Mouse (Mus musculus) forebrain, embryonic 14.5 days (tissue): ENCODE data around the gene Olfr370. TPM values are rescaled to one million over a fixed set of nuclear protein-coding genes. Genes with fewer than 3 reads are reported as not detected.

Experiments used
- ATAC-seq: fragments of 200-750 bp; cut with Nextera tagmentation; 2 replicates; pipeline ENCODE4 v1.8.0; 2017; ENCODE audit warnings: mild to moderate bottlenecking, moderate library complexity
- DNase-seq: peaks from one replicate; pipeline ENCODE4 v3.0.0-alpha.2; 2015; ENCODE audit warnings: low spot score
- H3K27ac ChIP-seq: fragments of 300-500 bp; sonication (generic); 2 replicates; pipeline ENCODE4 v1.5.1; 2014; ENCODE audit warnings: low read depth, mild to moderate bottlenecking, control low read depth, low read length, moderate library complexity
- H3K27me3 ChIP-seq: fragments of 300-500 bp; sonication (generic); replicated peaks from 2 replicates; pipeline ENCODE4 v1.6.1; 2014; ENCODE audit warnings: low read length, control low read depth, mixed read lengths; ENCODE audit not compliant: control insufficient read depth, insufficient read depth
- H3K36me3 ChIP-seq: fragments of 300-500 bp; sonication (generic); 2 replicates; pipeline ENCODE4 v1.6.1; 2014; ENCODE audit warnings: low read length, control low read depth; ENCODE audit not compliant: control insufficient read depth, insufficient read depth
- H3K4me1 ChIP-seq: fragments of 300-500 bp; sonication (generic); 2 replicates; pipeline ENCODE4 v1.6.1; 2014; ENCODE audit warnings: antibody characterized with exemption, low read length, control low read depth; ENCODE audit not compliant: control insufficient read depth, insufficient read depth
- H3K4me2 ChIP-seq: fragments of 300-500 bp; sonication (generic); 2 replicates; pipeline ENCODE4 v1.6.1; 2014; ENCODE audit warnings: mild to moderate bottlenecking, control low read depth, low read length
- H3K4me3 ChIP-seq: fragments of 300-500 bp; sonication (generic); 2 replicates; pipeline ENCODE4 v1.5.1; 2014; ENCODE audit warnings: low read depth, low read length, control low read depth
- H3K9ac ChIP-seq: fragments of 300-500 bp; sonication (generic); 2 replicates; pipeline ENCODE4 v1.6.1; 2014; ENCODE audit warnings: mild to moderate bottlenecking, low read length, control low read depth, moderate library complexity
- H3K9me3 ChIP-seq: fragments of 300-500 bp; sonication (generic); replicated peaks from 2 replicates; pipeline ENCODE4 v1.6.1; 2016; ENCODE audit warnings: low read length, control low read depth, mixed read lengths; ENCODE audit not compliant: control insufficient read depth
- WGBS: fragments of 180-500 bp; shearing (Covaris S2); extraction: QIAGEN DNeasy Blood & Tissue Kit; methylation state at CpG from one replicate; pipeline ENCODE4 v1.1.7; 2014; 5-methylcytosine and 5-hydroxymethylcytosine counted together
- polyA plus RNA-seq: library from polyadenylated mRNA; unstranded; fragments of >200 nt; fragmentation: Nextera tagmentation; extraction: Ambion mirVana; gene quantifications from 2 replicates; pipeline ENCODE4 v1.2.1, GENCODE M21; 2014

The Olfr370 gene
- polyA plus RNA-seq, 1 experiment from 2014 or later, result not detected

- Histone ChIP-seq H3K4me1 (no peaks in the 10 kb centered on the region), H3K4me3 (no peak overlapping the region), H3K36me3 (peaks cover 23% of the 10 kb centered on the region; the same call in 1 of the 2 replicates), H3K27me3 (no peaks in the 10 kb centered on the region), H3K9ac (no peak overlapping the region; the same call in 1 of the 2 replicates), H3K9me3 (no peaks in the 10 kb centered on the region), H3K27ac (peak overlapping the region; percentile 39; the same call in 1 of the 2 replicates), H3K4me2 (no peak overlapping the region)
- WGBS, result 80% methylated on average over 17 of the region's 17 CpGs
- DNase-seq (no peak), ATAC-seq (no peak)
These were observed 42.8 kb downstream of the Olfr370 start for GRCm38 (mm10) chr8:83578131-83579055.

- H3K9ac ChIP-seq, result no peak overlapping the region
- H3K4me2 ChIP-seq, result no peak overlapping the region
- DNase-seq (no peak), ATAC-seq (no peak)
- WGBS, result 90% methylated on average over 8 of the region's 8 CpGs
- H3K36me3 ChIP-seq, result peaks cover 22% of the 10 kb centered on the region
- no peaks in the 10 kb centered on the region for H3K27me3 ChIP-seq
- H3K27ac ChIP-seq, result no peak overlapping the region
- H3K9me3 ChIP-seq, result no peaks in the 10 kb centered on the region
- no peak overlapping the region for H3K4me3 ChIP-seq
- no peaks in the 10 kb centered on the region for H3K4me1 ChIP-seq
These were observed 44.1 kb downstream of the Olfr370 start for GRCm38 (mm10) chr8:83579676-83580075.

DNA sequence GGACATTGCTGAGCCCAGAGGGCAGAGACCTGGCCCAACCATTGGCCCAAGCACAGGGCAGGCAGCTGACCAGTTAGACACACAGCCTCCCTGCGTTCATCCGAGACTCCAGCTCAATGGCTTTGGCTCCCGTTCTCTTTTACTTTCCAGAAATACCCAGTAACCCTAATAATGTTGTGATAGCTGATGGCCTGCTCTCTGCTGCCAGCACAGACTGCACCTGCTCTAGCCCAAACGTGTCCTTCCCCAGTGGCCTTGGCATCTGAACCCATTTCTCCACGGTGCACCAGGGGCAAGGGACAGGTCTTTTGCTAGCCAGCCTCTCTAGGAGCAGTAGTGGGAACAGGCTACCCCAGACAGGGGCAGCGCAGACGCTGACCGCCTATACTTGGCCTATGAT, 45.2 kb downstream of the Olfr370 start:
- Histone ChIP-seq H3K36me3 (peaks cover 14% of the 10 kb centered on the region), H3K9me3 (no peaks in the 10 kb centered on the region), H3K27ac (no peak overlapping the region), H3K4me1 (no peaks in the 10 kb centered on the region), H3K4me2 (no peak overlapping the region), H3K4me3 (no peak overlapping the region), H3K27me3 (no peaks in the 10 kb centered on the region), H3K9ac (no peak overlapping the region)
- WGBS, result 93% methylated on average over 8 of the region's 8 CpGs
- ATAC-seq (no peak), DNase-seq (no peak)

GRCm38 (mm10) chr8:83582226-83582625, 46.6 kb downstream of the Olfr370 start:
- Histone ChIP-seq H3K9me3 (no peaks in the 10 kb centered on the region), H3K9ac (no peak overlapping the region), H3K27me3 (no peaks in the 10 kb centered on the region), H3K4me3 (no peak overlapping the region), H3K27ac (no peak overlapping the region), H3K4me1 (no peaks in the 10 kb centered on the region), H3K36me3 (peaks cover 14% of the 10 kb centered on the region), H3K4me2 (no peak overlapping the region)
- no peak for ATAC-seq
- 87% methylated on average over 8 of the region's 8 CpGs for WGBS
- DNase-seq, result no peak

DNA sequence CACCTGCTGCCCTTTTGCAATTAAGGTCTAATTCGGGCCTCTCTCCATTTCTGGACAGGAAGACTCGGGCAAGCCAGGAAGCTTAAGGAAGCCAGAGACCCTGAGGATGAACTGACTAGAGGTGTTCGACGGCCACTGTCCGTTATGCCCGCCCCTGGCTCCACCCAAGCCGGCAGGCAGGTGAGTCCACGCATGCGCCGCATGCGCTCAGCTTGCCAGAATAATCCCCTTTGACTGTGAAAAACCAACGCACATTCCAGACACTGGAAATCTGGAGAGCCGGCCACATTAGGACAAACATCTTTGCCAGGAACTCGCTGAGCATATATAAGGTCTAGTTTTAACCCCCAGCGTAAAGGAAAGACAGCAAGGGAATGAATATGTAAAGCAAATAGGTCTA, 47.7 kb downstream of the Olfr370 start:
- H3K4me3 ChIP-seq, result no peak overlapping the region
- H3K9me3 ChIP-seq, result no peaks in the 10 kb centered on the region
- H3K9ac ChIP-seq, result no peak overlapping the region
- H3K27ac ChIP-seq, result no peak overlapping the region
- H3K4me1 ChIP-seq, result no peaks in the 10 kb centered on the region
- ATAC-seq (no peak), DNase-seq (no peak)
- H3K4me2 ChIP-seq, result no peak overlapping the region
- WGBS, result 87% methylated on average over 15 of the region's 15 CpGs
- peaks cover 16% of the 10 kb centered on the region for H3K36me3 ChIP-seq
- H3K27me3 ChIP-seq, result no peaks in the 10 kb centered on the region

DNA sequence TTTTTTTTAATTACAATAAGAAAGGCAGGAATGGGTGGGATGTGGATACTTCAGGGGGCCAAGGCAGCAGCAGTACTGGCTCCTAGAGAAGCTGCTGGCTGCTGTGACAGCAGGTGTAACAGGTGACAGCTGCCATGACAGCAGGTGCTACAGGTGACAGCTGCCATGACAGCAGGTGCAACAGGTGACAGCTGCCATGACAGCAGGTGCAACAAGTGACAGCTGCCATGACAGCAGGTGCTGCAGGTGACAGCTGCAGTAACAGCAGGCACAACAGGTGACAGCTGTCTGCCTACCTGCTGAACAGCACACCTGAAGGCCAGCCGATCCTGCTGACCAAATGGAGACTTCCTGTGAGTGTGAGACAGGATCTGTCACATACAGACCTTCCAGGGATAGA, 49.2 kb downstream of the Olfr370 start:
- WGBS, result 87% methylated on average over 1 of the region's 1 CpGs

GRCm38 (mm10) chr8:83585333-83585732, 49.8 kb downstream of the Olfr370 start:
- ATAC-seq (no peak), DNase-seq (no peak)
- H3K27me3 ChIP-seq, result no peaks in the 10 kb centered on the region
- H3K36me3 ChIP-seq, result peaks cover 28% of the 10 kb centered on the region
- no peaks in the 10 kb centered on the region for H3K9me3 ChIP-seq
- 83% methylated on average over 3 of the region's 3 CpGs for WGBS
- no peak overlapping the region for H3K9ac ChIP-seq
- no peak overlapping the region for H3K4me3 ChIP-seq
- H3K4me1 ChIP-seq, result no peaks in the 10 kb centered on the region
- no peak overlapping the region for H3K27ac ChIP-seq
- H3K4me2 ChIP-seq, result no peak overlapping the region

More for the DNA sequence above, 49.2 kb downstream of the Olfr370 start:
- Histone ChIP-seq H3K9me3 (no peaks in the 10 kb centered on the region), H3K4me2 (no peak overlapping the region), H3K27ac (0 out of 2 replicates have a peak overlapping the region, but pooled peaks have one; percentile 21), H3K4me3 (no peak overlapping the region), H3K4me1 (no peaks in the 10 kb centered on the region), H3K9ac (no peak overlapping the region), H3K27me3 (no peaks in the 10 kb centered on the region), H3K36me3 (peaks cover 25% of the 10 kb centered on the region)
- no peak for ATAC-seq
- no peak for DNase-seq

DNA sequence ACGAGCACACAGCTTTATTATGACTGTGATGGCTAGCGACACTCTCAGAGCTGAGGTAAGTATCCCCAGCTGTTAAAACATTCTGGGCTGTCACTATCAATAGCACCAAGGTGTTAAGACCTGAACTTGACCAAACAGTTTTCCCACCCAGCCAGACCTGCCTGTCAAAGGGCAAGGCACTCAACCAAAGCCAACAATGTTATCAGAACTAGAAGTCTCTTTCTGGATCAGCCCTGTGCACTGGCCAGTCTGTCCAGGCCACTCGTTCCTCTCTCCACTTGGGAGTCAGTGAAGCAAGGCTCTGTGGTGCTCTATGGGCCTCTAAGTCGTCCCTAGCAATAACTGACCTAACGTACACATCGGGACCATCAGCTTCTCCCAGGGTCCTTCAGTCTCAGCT, 52.1 kb downstream of the Olfr370 start:
- no peak for DNase-seq
- H3K27ac ChIP-seq, result no peak overlapping the region
- H3K4me2 ChIP-seq, result no peak overlapping the region
- no peak overlapping the region for H3K4me3 ChIP-seq
- 91% methylated on average over 6 of the region's 6 CpGs for WGBS
- H3K9me3 ChIP-seq, result no peaks in the 10 kb centered on the region
- no peak for ATAC-seq
- H3K4me1 ChIP-seq, result peaks cover 12% of the 10 kb centered on the region
- H3K9ac ChIP-seq, result no peak overlapping the region
- peaks cover 28% of the 10 kb centered on the region for H3K36me3 ChIP-seq
- no peaks in the 10 kb centered on the region for H3K27me3 ChIP-seq

DNA sequence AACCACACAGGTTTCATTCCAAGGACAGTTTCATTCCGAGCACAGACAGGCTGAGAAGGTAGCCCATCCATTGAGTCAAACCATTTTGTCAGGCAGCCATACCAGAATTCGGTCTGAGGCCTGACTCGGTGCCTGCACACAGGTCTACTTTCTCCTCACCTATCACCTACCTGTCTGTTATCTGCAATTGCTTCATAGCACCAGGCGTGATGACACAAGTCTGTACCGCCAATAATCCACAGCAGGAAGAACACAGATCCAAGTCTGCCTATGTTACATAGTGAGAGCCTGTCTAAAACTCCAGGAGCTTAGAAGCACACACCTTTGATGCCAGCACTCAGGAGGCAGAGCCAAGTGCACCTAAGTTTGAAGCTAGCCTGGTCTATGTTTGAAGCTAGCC, 53.3 kb downstream of the Olfr370 start:
- ATAC-seq (no peak), DNase-seq (no peak)
- 96% methylated on average over 5 of the region's 5 CpGs for WGBS
- Histone ChIP-seq H3K4me1 (peaks cover 14% of the 10 kb centered on the region), H3K4me3 (no peak overlapping the region), H3K27ac (no peak overlapping the region), H3K4me2 (no peak overlapping the region), H3K9me3 (no peaks in the 10 kb centered on the region), H3K9ac (no peak overlapping the region), H3K27me3 (no peaks in the 10 kb centered on the region), H3K36me3 (peaks cover 24% of the 10 kb centered on the region)
